Mouse (Mus musculus) T-cell, adult 2 months (primary cell): ENCODE results near the gene Tnr.

Experiments
- DNase-seq: peaks from one replicate; pipeline ENCODE4 v3.0.0; 2022; ENCODE audit warnings: low spot score

Tnr gene

GRCm38 (mm10) chr1:159878681-159879080 lies 355.1 kb downstream of the Tnr start:
- DNase-seq: no peak

DNA sequence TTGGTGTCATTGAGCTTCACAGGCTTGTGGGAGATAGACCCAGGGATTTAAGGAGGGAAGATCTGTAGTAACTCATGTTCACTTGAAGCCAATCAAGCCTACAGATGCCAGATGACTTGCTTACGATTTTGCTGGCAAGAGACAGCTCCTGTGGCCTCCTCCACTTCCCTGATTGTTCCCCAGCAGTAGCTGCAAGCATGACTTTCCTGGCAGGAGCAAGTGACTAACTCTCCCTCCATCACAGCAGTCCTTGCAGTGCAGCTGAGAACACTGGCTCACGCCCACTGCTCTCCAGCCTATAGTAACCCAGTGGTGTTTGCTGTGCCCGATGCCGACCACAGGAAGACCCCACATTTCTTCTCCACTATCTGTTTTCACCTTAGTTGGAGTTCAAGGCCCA lies 356.3 kb downstream of the Tnr start:
- no peak for DNase-seq

- DNase-seq: no peak
Observed at GRCm38 (mm10) chr1:159885476-159885875, 361.9 kb downstream of the Tnr start.

DNA sequence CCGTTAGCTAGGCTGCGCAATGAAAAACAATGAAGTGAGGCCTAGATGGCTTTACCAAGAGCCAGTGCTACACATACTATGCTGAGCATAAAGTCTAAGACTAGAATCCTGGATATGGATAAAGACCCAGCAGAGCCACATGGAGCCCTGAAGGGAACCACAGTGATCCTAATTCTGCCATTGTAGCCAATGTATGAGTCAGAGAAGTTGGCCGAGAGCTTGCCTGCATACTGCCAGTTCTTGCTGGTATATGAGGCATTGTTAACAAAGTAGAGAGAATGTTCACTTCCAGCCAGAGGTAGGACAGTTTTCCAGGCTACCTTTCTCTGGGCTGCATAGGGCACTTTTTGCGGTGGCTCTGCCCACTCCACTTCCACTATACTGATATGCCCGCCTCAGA lies 365.0 kb downstream of the Tnr start:
- no peak for DNase-seq

- DNase-seq: no peak
Observed at GRCm38 (mm10) chr1:159889012-159889765, 365.6 kb downstream of the Tnr start.

GRCm38 (mm10) chr1:159890524-159890923 lies 367.0 kb downstream of the Tnr start:
- DNase-seq: no peak

GRCm38 (mm10) chr1:159895094-159895493 lies 371.5 kb downstream of the Tnr start:
- no peak for DNase-seq

DNA sequence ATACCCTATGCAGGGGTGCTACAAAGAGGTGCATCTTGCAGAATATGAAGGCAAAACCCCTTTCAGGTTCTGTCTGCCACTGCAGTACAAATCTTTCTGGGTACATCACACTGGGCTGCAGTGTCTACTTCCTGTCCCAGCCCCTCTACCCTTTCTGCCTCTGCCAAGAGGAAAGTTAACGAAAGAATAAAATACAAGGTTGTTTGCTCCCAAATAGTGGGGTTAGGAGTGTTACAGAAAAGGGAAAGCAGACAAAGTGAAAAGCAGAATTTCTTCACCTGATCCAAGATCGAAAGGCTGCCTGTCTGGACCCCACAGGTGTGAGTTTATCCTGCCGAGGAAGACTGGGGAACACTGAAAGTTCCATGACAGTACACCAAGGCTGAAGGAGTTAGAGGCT lies 376.4 kb downstream of the Tnr start:
- no peak for DNase-seq

- DNase-seq: no peak
Observed at GRCm38 (mm10) chr1:159900639-159901038, 377.1 kb downstream of the Tnr start.

DNA sequence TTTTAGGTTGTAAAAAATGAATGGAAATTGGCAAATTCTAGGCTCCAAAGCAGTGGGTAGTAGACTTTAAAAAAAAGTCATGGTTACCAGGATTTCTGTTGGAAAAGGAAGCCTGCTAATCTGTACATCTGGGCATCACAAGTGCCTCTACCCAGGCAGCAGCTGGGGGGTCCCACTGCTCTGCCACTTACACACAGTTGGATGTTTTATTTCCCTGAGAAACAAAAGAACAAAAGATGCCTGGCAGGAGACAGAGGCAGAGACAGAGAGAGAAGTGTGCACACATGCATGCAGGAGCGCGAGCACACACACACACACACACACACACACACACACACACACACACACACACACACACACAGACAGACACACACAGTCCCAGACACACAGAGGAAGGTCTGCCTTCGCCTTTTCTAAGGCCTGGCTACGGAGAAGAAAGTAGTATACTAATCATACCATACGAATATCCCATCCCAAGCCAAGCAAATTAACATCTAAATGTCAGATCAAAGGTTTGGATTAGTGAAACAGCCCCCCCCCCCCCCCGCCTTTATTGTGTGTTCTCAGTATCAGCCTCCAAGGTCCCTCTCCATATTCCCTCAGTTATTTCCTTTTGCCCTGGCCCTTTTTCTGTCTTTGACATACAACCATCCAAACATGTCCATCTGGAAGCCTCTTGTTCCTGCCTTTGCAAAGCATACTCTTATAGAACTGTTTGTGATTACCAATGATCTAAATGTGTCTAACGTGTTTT lies 378.0 kb downstream of the Tnr start:
- DNase-seq: no peak

DNA sequence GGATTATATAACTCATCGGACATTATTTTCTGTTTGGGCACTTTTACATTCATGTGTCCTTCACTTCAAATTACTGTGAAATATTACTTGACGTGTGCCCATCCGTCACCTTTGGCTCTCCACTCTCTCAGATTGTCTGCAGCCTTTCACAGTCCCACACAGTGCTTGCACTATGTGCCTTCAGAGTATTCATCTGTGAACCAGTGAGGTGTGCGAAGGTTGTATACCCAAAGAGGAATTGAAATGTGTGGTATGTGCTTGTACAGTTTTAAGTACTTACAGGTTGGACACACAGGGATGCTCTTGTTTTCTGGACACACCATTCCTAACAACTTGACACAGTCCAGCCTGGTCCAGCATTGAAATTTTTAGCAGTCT lies 378.5 kb downstream of the Tnr start:
- DNase-seq: no peak

DNA sequence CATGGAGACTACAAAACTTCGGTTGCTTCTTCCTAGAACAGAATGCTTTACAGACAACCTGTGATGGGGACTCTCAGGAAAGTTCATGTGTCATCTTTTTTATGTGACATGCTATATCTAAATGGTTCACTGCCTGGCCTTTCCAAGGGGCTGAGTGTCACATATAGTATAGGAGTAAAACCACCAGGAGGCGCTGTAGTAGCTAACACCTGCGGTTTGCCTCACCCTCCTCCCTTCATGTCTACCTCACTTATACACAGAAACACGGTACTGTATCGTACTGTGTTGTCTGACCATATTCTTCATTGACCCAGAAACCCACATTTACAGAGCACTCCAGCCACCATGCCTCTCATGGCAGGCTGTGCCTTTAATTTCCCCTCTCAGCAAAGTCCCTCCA lies 387.4 kb downstream of the Tnr start:
- DNase-seq: peak; percentile 76

GRCm38 (mm10) chr1:159914726-159915125 lies 391.2 kb downstream of the Tnr start:
- DNase-seq: no peak

DNA sequence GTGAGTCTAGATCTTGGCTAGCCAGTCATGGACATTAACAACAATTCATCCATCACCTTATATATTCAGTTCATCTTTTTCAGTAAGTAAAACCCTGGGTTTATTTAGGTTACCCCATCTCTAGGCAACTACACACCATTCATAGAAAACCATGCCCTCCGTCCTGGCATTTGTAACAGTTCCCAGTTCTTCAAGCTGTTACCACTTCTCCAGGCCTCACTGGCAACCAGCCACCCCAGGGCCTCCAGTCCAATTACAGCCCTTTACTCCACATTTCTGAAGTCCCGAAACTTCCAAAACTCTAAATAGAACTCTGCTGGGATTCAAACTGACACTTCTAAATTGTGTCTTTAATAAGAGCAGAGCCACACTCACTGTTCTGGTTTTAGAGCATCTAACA lies 397.0 kb downstream of the Tnr start:
- DNase-seq: no peak

GRCm38 (mm10) chr1:159923010-159923409 lies 399.4 kb downstream of the Tnr start:
- no peak for DNase-seq

DNA sequence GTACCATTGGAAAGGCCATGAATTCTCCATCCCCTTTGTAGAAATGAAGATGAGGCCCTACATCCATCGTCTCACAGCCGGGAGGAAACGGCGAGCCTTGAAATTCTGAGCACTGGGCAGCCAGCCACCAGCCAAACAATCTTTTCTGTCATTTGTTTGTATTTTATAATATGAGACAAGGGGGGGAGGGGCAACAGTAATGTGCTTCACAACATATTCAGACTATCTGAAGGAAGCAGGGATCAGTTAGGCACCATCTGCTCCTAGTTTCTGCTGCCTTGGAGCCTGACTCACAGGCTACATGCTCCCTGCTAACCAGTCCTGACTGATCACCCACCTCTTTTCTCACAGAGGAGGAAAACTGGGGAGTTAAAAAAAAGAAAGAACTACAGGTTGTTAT lies 400.5 kb downstream of the Tnr start:
- no peak for DNase-seq

DNA sequence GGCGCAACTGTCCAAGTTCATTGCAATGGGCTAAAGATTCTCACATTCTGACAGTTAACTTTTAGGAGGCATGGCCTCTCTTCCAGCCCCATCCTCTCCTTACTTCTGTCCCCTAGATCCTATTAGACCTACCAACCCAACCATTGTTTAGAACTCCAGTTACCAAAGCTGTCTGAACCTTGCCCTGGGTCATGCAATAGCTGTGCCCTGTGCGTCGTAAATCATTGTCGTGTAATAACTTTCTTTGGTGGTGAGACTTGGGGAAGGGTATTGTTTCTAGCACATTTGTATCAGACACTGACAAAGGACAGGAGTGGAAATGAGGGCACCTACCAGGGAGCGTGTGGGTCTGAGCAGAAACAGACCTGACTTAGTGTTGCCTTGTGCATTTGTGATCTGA lies 401.1 kb downstream of the Tnr start:
- no peak for DNase-seq

- peak; percentile 64 for DNase-seq
Observed at GRCm38 (mm10) chr1:159928681-159929335, 405.2 kb downstream of the Tnr start.

DNA sequence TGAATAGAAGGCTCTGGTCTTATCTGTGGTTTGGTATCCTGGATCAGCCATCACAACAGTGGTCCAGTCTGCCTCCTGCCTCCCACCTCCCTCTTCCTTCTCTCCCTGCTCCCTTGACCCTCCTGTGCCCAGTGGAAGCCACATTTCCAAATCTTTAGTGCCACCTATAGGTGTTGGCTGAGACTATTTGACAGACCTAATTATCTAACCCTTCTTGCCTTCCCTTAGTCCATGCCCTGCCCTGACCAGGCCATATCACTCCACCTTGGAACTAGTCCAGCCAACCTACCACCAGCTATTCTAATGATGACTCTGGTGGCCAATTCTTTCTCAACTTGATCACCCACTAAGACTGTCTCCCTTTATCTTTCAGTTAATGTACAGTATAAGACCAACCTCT lies 408.5 kb downstream of the Tnr start:
- DNase-seq: no peak

DNA sequence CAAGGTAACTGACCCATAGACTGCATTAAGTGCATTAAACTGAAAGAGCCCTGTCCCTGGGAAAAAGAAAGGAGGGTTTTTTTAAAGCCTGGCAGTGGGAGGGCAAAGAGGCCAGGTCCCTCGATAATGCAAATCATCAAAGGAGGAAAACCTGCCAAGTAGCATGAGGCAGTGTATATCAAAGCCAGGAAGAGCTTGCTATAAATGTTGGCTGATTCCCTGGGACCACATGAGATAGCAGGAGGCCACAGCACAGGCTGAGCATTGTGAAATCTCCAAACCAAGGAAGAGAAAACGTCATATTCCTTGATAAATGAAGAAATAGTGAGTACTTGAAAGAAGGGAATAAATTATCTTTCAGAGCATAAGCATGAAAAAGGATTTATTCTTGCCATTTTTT lies 409.0 kb downstream of the Tnr start:
- DNase-seq: no peak

DNA sequence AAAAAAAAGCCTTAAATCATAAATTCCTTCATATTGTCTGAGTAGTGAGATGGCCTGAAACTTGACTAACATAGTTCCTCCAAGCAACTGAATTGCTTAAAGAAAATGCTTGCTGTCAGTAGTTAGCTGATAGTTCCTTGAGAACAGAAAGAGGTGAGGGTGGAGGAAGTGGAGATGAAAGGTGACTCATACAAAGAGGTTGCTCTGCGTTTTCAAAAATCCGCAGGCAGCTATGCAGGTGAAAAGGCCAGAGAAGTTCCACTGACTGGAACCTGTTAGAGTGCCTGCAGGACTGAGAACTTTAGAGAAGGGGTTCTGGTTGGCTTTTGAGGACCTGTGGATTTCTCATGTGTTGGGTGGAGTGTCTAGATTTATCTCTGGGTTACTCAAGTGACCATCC lies 414.9 kb downstream of the Tnr start:
- DNase-seq: peak; percentile 22

DNA sequence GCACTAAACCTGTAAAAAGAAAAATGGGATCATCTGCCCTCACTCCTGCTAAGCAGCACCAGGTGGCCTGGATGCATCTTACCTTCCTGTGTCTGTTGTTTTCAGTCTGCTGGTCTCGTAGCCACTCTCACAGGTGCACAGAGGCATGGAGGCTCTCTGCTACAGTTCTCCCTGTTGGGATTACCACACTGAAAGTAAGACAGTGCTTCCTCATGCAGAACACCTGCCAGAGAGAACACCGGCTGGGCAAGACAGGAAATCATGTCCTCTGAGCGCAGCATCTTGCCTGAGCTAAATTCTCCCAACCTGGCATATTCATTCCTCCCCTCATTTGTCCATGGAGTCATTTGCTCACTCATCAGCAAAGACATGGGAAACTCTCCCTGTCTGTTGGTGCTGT lies 415.8 kb downstream of the Tnr start:
- no peak for DNase-seq

- DNase-seq: peak; percentile 59
Observed at GRCm38 (mm10) chr1:159953526-159953925, 430.0 kb downstream of the Tnr start.
